Mouse (Mus musculus): Measurements from ENCODE around the gene Tgoln1. TPM values are rescaled to one million over a fixed set of nuclear protein-coding genes. Genes with fewer than 3 reads are reported as not detected.

Gene Tgoln1
- 1 to 10 TPM; 1.6 to 9.8 TPM for polyA plus RNA-seq (2012; fragmentation: generic; extraction: Trizol)

GRCm38 (mm10) chr6:72616643-72617288, at the start of gene Tgoln1:
Tgoln1 (minus strand) TSS chr6:72617000.

GRCm38 (mm10) chr6:72597956-72598753, 18.6 kb downstream of the Tgoln1 start, which contains the start of the genes Elmod3 and Retsat:
Elmod3 (minus strand) TSS chr6:72598413.
Retsat (plus strand) TSS chr6:72598475.

Other genes starting within 250 kb of the Tgoln1 start
- 10 to 100 TPM; 20.6 to 23.3 TPM for gene Vamp5, start 236.5 kb downstream of the Tgoln1 start, polyA plus RNA-seq (2012; fragmentation: generic; extraction: Trizol)
- 100 to 1,000 TPM; 236 to 284 TPM for gene Vamp8, start 226.3 kb downstream of the Tgoln1 start, polyA plus RNA-seq (2012; fragmentation: generic; extraction: Trizol)
- gene Ggcx, start 202.7 kb downstream of the Tgoln1 start, polyA plus RNA-seq (2012; fragmentation: generic; extraction: Trizol) = 10 to 100 TPM in 1 of 2 experiments, 1 to 10 TPM in 1; 3.6 to 20.0 TPM
- 10 to 100 TPM; 32.6 to 90.8 TPM for gene Mat2a, start 177.4 kb downstream of the Tgoln1 start, polyA plus RNA-seq (2012; fragmentation: generic; extraction: Trizol)
- under 1 TPM; 0.06 to 0.78 TPM for gene Sh2d6, start 95.3 kb downstream of the Tgoln1 start, polyA plus RNA-seq (2012; fragmentation: generic; extraction: Trizol)
- 100 to 1,000 TPM; 347 to 619 TPM for gene Capg, start 72.6 kb downstream of the Tgoln1 start, polyA plus RNA-seq (2012; fragmentation: generic; extraction: Trizol)
- gene Elmod3, start 18.6 kb downstream of the Tgoln1 start, polyA plus RNA-seq (2012; fragmentation: generic; extraction: Trizol) = 10 to 100 TPM in 1 of 2 experiments, 1 to 10 TPM in 1; 4.2 to 12.6 TPM
- 10 to 100 TPM; 19.5 to 38.2 TPM for gene Retsat, start 18.5 kb downstream of the Tgoln1 start, polyA plus RNA-seq (2012; fragmentation: generic; extraction: Trizol)
- gene Tcf7l1, start 172.3 kb upstream of the Tgoln1 start, polyA plus RNA-seq (2012; fragmentation: generic; extraction: Trizol) = 10 to 100 TPM; 12.7 to 80.4 TPM